Mouse (Mus musculus): ENCODE data around the gene Llcfc1. TPM values are rescaled to one million over a fixed set of nuclear protein-coding genes. Genes with fewer than 3 reads are reported as not detected.

The Llcfc1 gene
- total and polyA plus RNA-seq, 3 experiments: not detected

DNA sequence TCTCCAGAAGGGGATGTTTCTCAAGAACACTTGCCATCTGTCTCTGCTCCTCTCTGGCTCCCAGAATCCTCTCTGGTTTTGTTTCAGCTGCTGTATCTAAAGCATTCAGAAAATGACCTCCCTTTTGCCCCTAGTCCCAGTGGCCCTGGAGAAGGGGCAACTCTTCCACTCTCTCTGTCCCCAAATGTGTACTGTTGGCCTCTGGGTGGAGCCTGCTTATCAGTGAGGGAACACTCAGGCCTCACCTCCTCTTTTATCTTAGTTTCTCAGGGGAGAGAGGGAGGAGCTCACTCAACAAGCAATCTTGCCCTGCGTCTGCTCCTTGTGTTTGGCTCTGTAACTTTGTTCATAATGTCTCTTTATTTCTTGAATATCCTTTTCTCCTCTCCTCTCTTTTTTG, 19.9 kb downstream of the Llcfc1 start, which contains the start of gene Kel:
TSS of gene Kel (minus strand) at position 217 of the 400 bp plus-strand sequence.
- no peak for DNase-seq

DNA sequence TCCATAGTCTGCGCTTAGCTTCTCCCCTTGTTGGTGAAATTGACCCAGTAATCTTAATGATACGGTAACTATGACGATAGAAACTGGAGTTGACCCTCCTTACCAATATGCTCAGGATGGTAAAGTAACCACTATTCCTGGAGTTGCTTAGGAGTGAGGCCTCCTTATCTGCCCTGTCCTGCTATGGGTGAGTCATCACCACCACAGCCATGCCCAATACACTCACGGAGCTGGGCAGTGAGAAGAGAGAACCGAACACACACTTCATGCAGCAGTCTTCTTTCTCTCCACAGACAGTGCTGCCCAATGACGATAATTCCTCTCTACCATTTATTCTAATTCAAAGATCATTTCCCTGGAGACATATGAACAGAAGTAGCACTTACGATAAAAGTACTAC, 22.0 kb downstream of the Llcfc1 start:
- no peak for DNase-seq

DNA sequence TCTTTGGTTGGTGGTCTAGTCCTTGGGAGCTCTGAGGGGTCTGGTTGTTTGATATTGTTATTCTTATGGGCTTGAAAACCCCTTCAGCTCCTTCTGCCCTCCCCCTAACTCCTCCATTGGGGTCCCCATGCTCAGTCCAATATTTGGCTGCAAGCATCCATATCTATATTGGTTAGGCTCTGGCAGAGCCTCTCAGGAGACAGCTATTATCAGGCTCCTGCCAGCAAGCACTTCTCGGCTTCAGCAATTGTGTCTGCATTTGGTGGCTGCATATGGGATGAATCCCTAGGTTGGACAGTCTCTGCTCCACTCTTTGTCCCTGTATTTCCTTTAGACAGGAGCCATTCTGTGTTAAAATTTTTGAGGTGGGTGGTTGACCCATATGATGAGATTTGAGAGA, 26.1 kb downstream of the Llcfc1 start:
- no peak for DNase-seq

DNA sequence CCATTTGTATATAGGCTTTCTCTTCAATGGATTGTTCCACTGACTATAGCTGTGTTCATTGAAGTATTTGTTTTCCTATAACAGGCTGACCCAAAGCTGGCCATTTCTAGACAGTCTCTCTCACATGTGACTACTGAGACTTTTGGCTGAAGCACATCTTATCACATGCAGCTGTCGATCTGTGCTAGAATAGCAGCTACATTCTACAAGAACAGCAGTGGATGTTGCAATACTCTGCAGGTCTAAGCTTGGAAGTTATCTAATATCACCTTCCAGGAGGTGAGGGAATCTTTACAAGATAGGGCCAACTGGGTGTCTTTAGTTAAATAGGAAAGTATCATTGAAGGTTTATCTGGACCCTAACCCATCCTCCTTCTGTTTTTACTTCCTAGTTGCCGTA, 37.2 kb downstream of the Llcfc1 start:
- no peak for DNase-seq

DNA sequence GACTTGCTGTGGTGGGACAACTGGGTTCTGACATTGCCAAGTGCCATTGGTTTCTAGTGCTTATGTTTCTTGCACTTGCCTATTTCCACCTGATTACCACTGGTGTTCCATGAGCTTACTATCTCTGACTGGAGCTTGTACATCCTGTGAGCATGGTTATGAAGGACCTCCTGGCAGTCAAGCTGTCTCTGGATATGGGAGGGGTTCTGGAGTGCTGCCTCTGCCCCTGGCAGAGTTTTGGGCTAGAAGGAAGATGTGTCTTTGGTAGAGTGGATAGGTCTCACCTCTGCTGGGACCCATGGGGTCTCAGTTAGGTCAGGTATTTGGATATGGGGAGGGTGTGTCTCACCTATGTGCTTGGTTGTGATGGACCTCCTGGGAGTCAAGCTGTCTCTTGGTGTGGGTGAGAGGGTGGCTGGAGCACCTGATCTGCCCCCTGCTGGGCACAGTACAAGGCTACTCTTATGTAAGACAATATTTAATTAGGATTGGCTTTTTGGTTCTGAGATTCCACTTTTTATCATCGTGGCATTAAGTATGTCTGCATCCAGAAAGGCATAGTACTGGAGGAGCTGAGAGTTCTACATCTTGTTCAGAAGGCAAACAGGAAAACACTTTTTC, 43.9 kb downstream of the Llcfc1 start:
- DNase-seq: no peak

DNA sequence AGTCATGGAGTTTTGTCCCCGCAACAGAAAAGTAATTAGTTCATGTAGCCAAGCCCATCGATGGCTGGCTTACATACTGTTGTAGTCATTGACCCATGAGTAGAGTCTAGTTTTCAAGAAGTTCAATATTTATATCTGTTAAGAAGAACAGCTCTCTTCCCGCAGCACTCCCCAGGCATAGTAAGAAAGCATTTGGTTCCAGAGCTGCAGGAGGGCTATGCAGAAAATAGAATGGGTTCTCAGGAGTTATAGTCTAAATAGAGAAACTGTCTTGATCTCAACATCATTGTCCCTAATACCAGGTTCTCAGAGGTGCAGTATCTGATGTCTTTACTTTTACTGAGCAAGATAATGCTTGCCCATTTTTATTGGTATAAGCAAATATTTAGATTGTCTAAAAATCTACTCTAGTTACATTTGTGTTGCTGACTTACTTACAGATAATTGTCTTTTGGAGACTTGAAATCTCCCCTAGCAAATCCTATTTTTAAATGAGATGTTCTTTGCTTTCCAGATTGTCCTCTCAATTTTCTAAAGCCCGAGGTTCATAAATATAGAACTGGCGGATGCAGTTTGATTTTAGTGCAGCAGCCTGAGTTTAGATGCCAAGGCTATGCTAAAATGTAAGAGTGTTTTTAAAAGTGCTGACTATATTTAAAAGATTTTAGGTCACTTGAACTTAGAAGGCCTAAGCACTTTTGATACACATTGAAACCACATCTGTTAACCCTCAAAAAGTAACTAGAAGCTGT, 50.7 kb downstream of the Llcfc1 start:
- no peak for DNase-seq

Other genes starting within 250 kb of the Llcfc1 start
- gene Gm10334, start 238.3 kb upstream of the Llcfc1 start, total RNA-seq (2021): not detected
- gene Gm10334, start 238.3 kb upstream of the Llcfc1 start, polyA plus RNA-seq (2012; rRNA removed): not detected in 2 replicates
- not detected for gene Prss1, start 225.5 kb upstream of the Llcfc1 start, total RNA-seq (2021)
- not detected in 2 replicates for gene Prss1, start 225.5 kb upstream of the Llcfc1 start, polyA plus RNA-seq (2012; rRNA removed)
- gene Prss2, start 162.6 kb upstream of the Llcfc1 start, total RNA-seq (2021): under 1 TPM in 1 of 2 experiments, not detected in 1; 0.48 TPM
- 0.35 TPM in 1 of 2 replicates, not detected in the other for gene Prss2, start 162.6 kb upstream of the Llcfc1 start, polyA plus RNA-seq (2012; rRNA removed)
- gene Ephb6, start 78.9 kb upstream of the Llcfc1 start, total RNA-seq (2021): 10 to 100 TPM in 1 of 2 experiments, 1 to 10 TPM in 1; 7.6 to 12.1 TPM
- gene Ephb6, start 78.9 kb upstream of the Llcfc1 start, polyA plus RNA-seq (2012; rRNA removed): 21.1 and 26.7 TPM in 2 replicates
- not detected for gene Trpv6, start 48.0 kb upstream of the Llcfc1 start, total RNA-seq (2021)
- gene Trpv6, start 48.0 kb upstream of the Llcfc1 start, polyA plus RNA-seq (2012; rRNA removed): not detected in 2 replicates
- not detected for gene Trpv5, start 3.7 kb upstream of the Llcfc1 start, total RNA-seq (2021)
- not detected in 2 replicates for gene Trpv5, start 3.7 kb upstream of the Llcfc1 start, polyA plus RNA-seq (2012; rRNA removed)
- under 1 TPM in 1 of 2 experiments, not detected in 1; 0.32 TPM for gene Kel, start 19.9 kb downstream of the Llcfc1 start, total RNA-seq (2021)
- not detected in 2 replicates for gene Kel, start 19.9 kb downstream of the Llcfc1 start, polyA plus RNA-seq (2012; rRNA removed)
- not detected for gene Olfr459, start 90.7 kb downstream of the Llcfc1 start, total RNA-seq (2021)
- not detected in 2 replicates for gene Olfr459, start 90.7 kb downstream of the Llcfc1 start, polyA plus RNA-seq (2012; rRNA removed)
- not detected for gene Pip, start 163.1 kb downstream of the Llcfc1 start, total RNA-seq (2021)
- gene Pip, start 163.1 kb downstream of the Llcfc1 start, polyA plus RNA-seq (2012; rRNA removed): not detected in 2 replicates
- not detected for gene Sval2, start 168.6 kb downstream of the Llcfc1 start, total RNA-seq (2021)
- gene Sval2, start 168.6 kb downstream of the Llcfc1 start, polyA plus RNA-seq (2012; rRNA removed): not detected in 2 replicates

Measured in adrenal gland, adult 2 months (tissue).